Mouse (Mus musculus): ENCODE measurements at regions not wholly inside any gene's neighbourhood (a gene's known extent, or its start where the extent isn't known, plus 50 kb on each side); places are given as distances from the start of the nearest gene placed in this dataset.

DNA sequence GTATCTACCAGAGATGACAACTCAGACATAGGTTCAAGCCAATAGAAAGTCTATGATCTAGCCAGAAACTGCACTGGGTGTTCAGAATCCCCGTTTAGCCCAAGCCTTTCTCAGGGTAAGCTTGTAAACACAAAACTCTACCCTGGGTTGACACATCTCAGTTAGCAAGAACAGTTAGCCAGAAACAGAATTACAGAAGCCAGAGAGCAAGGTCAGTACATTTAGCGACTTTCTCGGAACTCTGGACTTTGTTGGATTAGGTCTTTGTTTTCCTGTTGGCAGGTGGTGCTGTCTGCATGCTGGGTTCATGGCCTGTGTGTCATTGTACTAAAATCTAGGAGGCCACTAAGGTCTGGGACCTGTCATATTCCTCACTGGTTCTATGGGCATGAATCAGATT, 137.4 kb upstream of the Nampt start:
- DNase-seq (ENCODE audit: low spot score) = no peak
- H3K27ac ChIP-seq (replicated peaks) = no peak overlapping the region
- no peak overlapping the region for H3K9ac ChIP-seq (ENCODE audit: low read length)
- H3K27me3 ChIP-seq (ENCODE audit: control insufficient read depth, insufficient read depth, low read length) = no peaks in the 10 kb centered on the region
- no peak overlapping the region for H3K4me3 ChIP-seq (ENCODE audit: low read depth, low read length)
- H3K4me2 ChIP-seq (replicated peaks; ENCODE audit: low read depth) = no peak overlapping the region
- 69% methylated on average over 3 of the region's 3 CpGs for WGBS
- ATAC-seq (ENCODE audit: low FRiP score, low TSS enrichment) = no peak
- no peaks in the 10 kb centered on the region for H3K9me3 ChIP-seq (ENCODE audit: control insufficient read depth, low read length)
- H3K4me1 ChIP-seq (replicated peaks; ENCODE audit: control insufficient read depth, insufficient read depth) = no peaks in the 10 kb centered on the region
- no peaks in the 10 kb centered on the region for H3K36me3 ChIP-seq (ENCODE audit: control insufficient read depth, insufficient read depth, low read length)
- TF ChIP-seq EP300 (optimal IDR thresholded peaks at IDR 0.05) (no peak), CTCF (IDR thresholded peaks at IDR 0.05; ENCODE audit: low read depth) (no peak)

- WGBS = 77% methylated on average over 2 of the region's 2 CpGs
- Histone ChIP-seq H3K4me3 (ENCODE audit: low read depth, low read length) (no peak overlapping the region), H3K4me2 (replicated peaks; ENCODE audit: low read depth) (no peak overlapping the region), H3K27me3 (ENCODE audit: control insufficient read depth, insufficient read depth, low read length) (no peaks in the 10 kb centered on the region), H3K36me3 (ENCODE audit: control insufficient read depth, insufficient read depth, low read length) (no peaks in the 10 kb centered on the region), H3K4me1 (replicated peaks; ENCODE audit: control insufficient read depth, insufficient read depth) (no peaks in the 10 kb centered on the region), H3K9me3 (ENCODE audit: control insufficient read depth, low read length) (no peaks in the 10 kb centered on the region), H3K9ac (ENCODE audit: low read length) (no peak overlapping the region), H3K27ac (replicated peaks) (no peak overlapping the region)
- no peak for TF ChIP-seq CTCF (IDR thresholded peaks at IDR 0.05; ENCODE audit: low read depth)
- TF ChIP-seq EP300 (optimal IDR thresholded peaks at IDR 0.05) = no peak
- no peak for ATAC-seq (ENCODE audit: low FRiP score, low TSS enrichment)
- DNase-seq (ENCODE audit: low spot score) = no peak
Measured at GRCm38 (mm10) chr12:32683375-32683774, 136.0 kb upstream of the Nampt start.

DNA sequence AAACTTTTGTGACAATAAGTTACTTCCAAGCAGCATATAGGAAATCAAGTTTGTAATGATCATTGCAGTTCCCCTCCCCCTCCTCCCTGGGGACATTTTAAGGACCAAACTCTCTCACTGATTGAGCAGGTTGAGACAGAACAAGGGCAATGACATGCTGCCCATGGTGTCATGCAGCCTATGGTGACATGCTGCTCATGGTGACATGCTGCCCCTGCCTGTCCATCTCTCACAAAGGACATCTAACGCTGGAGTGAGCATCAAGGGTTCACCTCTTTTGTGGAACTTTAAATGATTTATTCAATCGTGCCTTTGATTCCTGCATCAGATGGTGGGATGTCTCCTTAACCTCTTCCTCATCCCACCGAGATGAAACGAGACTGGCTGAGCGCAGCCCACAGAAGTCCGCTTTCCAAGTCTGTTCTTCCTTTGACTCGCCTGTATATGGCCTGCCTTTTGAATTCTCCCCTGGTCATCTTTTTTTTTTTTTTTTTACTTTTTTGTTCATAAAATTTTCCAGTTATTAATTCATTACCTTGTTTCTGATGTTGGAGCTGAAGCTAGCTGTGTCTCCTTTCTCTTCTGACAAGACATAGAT, 133.5 kb upstream of the Nampt start:
- no peak for DNase-seq (ENCODE audit: low spot score)
- 90% methylated on average over 7 of the region's 7 CpGs for WGBS
- H3K36me3 ChIP-seq (ENCODE audit: control insufficient read depth, insufficient read depth, low read length) = no peaks in the 10 kb centered on the region
- no peaks in the 10 kb centered on the region for H3K4me1 ChIP-seq (replicated peaks; ENCODE audit: control insufficient read depth, insufficient read depth)
- H3K9ac ChIP-seq (ENCODE audit: low read length) = no peak overlapping the region
- ATAC-seq (ENCODE audit: low FRiP score, low TSS enrichment) = no peak
- TF ChIP-seq EP300 (optimal IDR thresholded peaks at IDR 0.05) (no peak), CTCF (IDR thresholded peaks at IDR 0.05; ENCODE audit: low read depth) (no peak)
- no peak overlapping the region for H3K4me3 ChIP-seq (ENCODE audit: low read depth, low read length)
- H3K27me3 ChIP-seq (ENCODE audit: control insufficient read depth, insufficient read depth, low read length) = no peaks in the 10 kb centered on the region
- H3K27ac ChIP-seq (replicated peaks) = no peak overlapping the region
- no peak overlapping the region for H3K4me2 ChIP-seq (replicated peaks; ENCODE audit: low read depth)
- no peaks in the 10 kb centered on the region for H3K9me3 ChIP-seq (ENCODE audit: control insufficient read depth, low read length)

GRCm38 (mm10) chr12:32689361-32689760, 130.0 kb upstream of the Nampt start:
- DNase-seq (ENCODE audit: low spot score) (no peak), ATAC-seq (ENCODE audit: low FRiP score, low TSS enrichment) (no peak)
- H3K4me2 ChIP-seq (replicated peaks; ENCODE audit: low read depth) = no peak overlapping the region
- WGBS = 83% methylated on average over 4 of the region's 4 CpGs
- H3K27me3 ChIP-seq (ENCODE audit: control insufficient read depth, insufficient read depth, low read length) = no peaks in the 10 kb centered on the region
- H3K36me3 ChIP-seq (ENCODE audit: control insufficient read depth, insufficient read depth, low read length) = no peaks in the 10 kb centered on the region
- no peak overlapping the region for H3K4me3 ChIP-seq (ENCODE audit: low read depth, low read length)
- TF ChIP-seq EP300 (optimal IDR thresholded peaks at IDR 0.05) (no peak), CTCF (IDR thresholded peaks at IDR 0.05; ENCODE audit: low read depth) (no peak)
- H3K4me1 ChIP-seq (replicated peaks; ENCODE audit: control insufficient read depth, insufficient read depth) = no peaks in the 10 kb centered on the region
- no peak overlapping the region for H3K9ac ChIP-seq (ENCODE audit: low read length)
- H3K9me3 ChIP-seq (ENCODE audit: control insufficient read depth, low read length) = no peaks in the 10 kb centered on the region
- no peak overlapping the region for H3K27ac ChIP-seq (replicated peaks)

DNA sequence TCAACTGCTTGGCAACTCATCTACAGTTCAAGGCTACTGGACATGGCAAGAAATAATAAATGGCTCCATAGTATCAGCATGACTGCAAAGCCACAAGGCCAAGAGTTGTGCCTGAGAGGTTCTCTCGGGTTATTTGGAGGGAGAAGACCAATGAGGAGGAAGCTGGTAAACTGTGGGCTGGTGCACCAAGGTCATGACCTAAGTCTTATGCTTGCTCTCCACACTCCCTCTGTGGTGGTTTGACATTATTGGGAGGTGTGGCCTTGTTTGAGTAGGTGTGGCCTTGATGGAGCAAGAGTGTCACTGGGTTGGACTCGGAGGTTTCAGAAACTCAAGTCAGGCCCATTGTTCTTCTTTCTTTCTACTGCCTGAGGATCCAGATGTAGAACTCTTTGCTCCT, 129.2 kb upstream of the Nampt start:
- H3K36me3 ChIP-seq (ENCODE audit: control insufficient read depth, insufficient read depth, low read length) = no peaks in the 10 kb centered on the region
- no peak overlapping the region for H3K9ac ChIP-seq (ENCODE audit: low read length)
- ATAC-seq (ENCODE audit: low FRiP score, low TSS enrichment) (no peak), DNase-seq (ENCODE audit: low spot score) (no peak)
- no peaks in the 10 kb centered on the region for H3K9me3 ChIP-seq (ENCODE audit: control insufficient read depth, low read length)
- no peaks in the 10 kb centered on the region for H3K4me1 ChIP-seq (replicated peaks; ENCODE audit: control insufficient read depth, insufficient read depth)
- WGBS = 77% methylated on average over 2 of the region's 2 CpGs
- no peak overlapping the region for H3K27ac ChIP-seq (replicated peaks)
- TF ChIP-seq EP300 (optimal IDR thresholded peaks at IDR 0.05) (no peak), CTCF (IDR thresholded peaks at IDR 0.05; ENCODE audit: low read depth) (no peak)
- no peak overlapping the region for H3K4me3 ChIP-seq (ENCODE audit: low read depth, low read length)
- H3K4me2 ChIP-seq (replicated peaks; ENCODE audit: low read depth) = no peak overlapping the region
- no peaks in the 10 kb centered on the region for H3K27me3 ChIP-seq (ENCODE audit: control insufficient read depth, insufficient read depth, low read length)

GRCm38 (mm10) chr12:32692081-32692819, 127.1 kb upstream of the Nampt start:
- DNase-seq (ENCODE audit: low spot score) (no peak), ATAC-seq (ENCODE audit: low FRiP score, low TSS enrichment) (no peak)
- Histone ChIP-seq H3K36me3 (ENCODE audit: control insufficient read depth, insufficient read depth, low read length) (no peaks in the 10 kb centered on the region), H3K4me3 (ENCODE audit: low read depth, low read length) (no peak overlapping the region), H3K4me2 (replicated peaks; ENCODE audit: low read depth) (no peak overlapping the region), H3K9me3 (ENCODE audit: control insufficient read depth, low read length) (no peaks in the 10 kb centered on the region), H3K9ac (ENCODE audit: low read length) (no peak overlapping the region), H3K4me1 (replicated peaks; ENCODE audit: control insufficient read depth, insufficient read depth) (no peaks in the 10 kb centered on the region), H3K27ac (replicated peaks) (no peak overlapping the region), H3K27me3 (ENCODE audit: control insufficient read depth, insufficient read depth, low read length) (no peaks in the 10 kb centered on the region)
- TF ChIP-seq CTCF (IDR thresholded peaks at IDR 0.05; ENCODE audit: low read depth) (no peak), EP300 (optimal IDR thresholded peaks at IDR 0.05) (no peak)
- 54% methylated on average over 8 of the region's 8 CpGs for WGBS

Measured in stomach, postnatal 0 days (tissue).